Mouse (Mus musculus) E14TG2a.4 (cell line): ENCODE results near the gene AU041133.
"Not testable (repeated sequence)": the region's sequence is repeated elsewhere in the genome, so short reads cannot be mapped to it uniquely, and the experiment has no call there.

Experiments
- H3K27me3 ChIP-seq: 2 replicates; pipeline ENCODE4 v1.6.1; 2014; ENCODE audit warnings: low read length, control low read depth; ENCODE audit not compliant: insufficient read depth
- H3K36me3 ChIP-seq: 2 replicates; pipeline ENCODE4 v1.6.1; 2014; ENCODE audit warnings: low read length, control low read depth; ENCODE audit not compliant: insufficient read depth
- H3K4me1 ChIP-seq: replicated peaks from 2 replicates; pipeline ENCODE4 v1.6.1; 2014; ENCODE audit warnings: low read depth, low read length, control low read depth
- H3K4me3 ChIP-seq: replicated peaks from 2 replicates; pipeline ENCODE4 v1.5.1; 2014; ENCODE audit warnings: mild to moderate bottlenecking, low read length
- H3K9me3 ChIP-seq: 2 replicates; pipeline ENCODE4 v1.6.1; 2014; ENCODE audit warnings: low read length, control low read depth
- CTCF ChIP-seq: conservative IDR thresholded peaks from 2 replicates; pipeline ENCODE4 v1.5.1; 2014; ENCODE audit warnings: low read length
- NANOG ChIP-seq: IDR thresholded peaks from 2 replicates; pipeline ENCODE4 v1.6.1; 2014; ENCODE audit warnings: borderline replicate concordance, low read length, mixed read lengths
- POU5F1 ChIP-seq: IDR thresholded peaks from 2 replicates; pipeline ENCODE4 v1.6.1; 2014; ENCODE audit warnings: low read length, borderline replicate concordance

AU041133 gene

GRCm38 (mm10) chr10:82127850-82128401, at the start of gene AU041133:
Gene AU041133, plus strand, starts transcription at chr10:82128013.
- TF ChIP-seq NANOG, result no peak
- H3K36me3 ChIP-seq, result no peaks in the 10 kb centered on the region
- no peaks in the 10 kb centered on the region for H3K27me3 ChIP-seq
- no peaks in the 10 kb centered on the region for H3K9me3 ChIP-seq
- peaks cover 23% of the 10 kb centered on the region for H3K4me1 ChIP-seq
- H3K4me3 ChIP-seq, result peak within 1 kb of the TSS; percentile 94

- H3K36me3 ChIP-seq, H3K27me3 ChIP-seq, H3K4me1 ChIP-seq, H3K9me3 ChIP-seq: not testable (repeated sequence)
- peak within 1 kb of the TSS; percentile 84 for H3K4me3 ChIP-seq
These were observed 44.8 kb upstream of the AU041133 start, which contains the start of gene BC024063 for GRCm38 (mm10) chr10:82082728-82083621. Gene BC024063, plus strand, starts transcription at chr10:82083353.

- not testable (repeated sequence) for H3K27me3 ChIP-seq, H3K9me3 ChIP-seq, H3K4me1 ChIP-seq, H3K36me3 ChIP-seq
- H3K4me3 ChIP-seq, result peak overlapping the region; percentile 84
These were observed 44.2 kb upstream of the AU041133 start for GRCm38 (mm10) chr10:82083622-82083971.

- Histone ChIP-seq H3K27me3 (no peaks in the 10 kb centered on the region), H3K4me3 (no peak overlapping the region), H3K9me3 (peaks cover 23% of the 10 kb centered on the region), H3K4me1 (peaks cover 7% of the 10 kb centered on the region), H3K36me3 (no peaks in the 10 kb centered on the region; the same call in 1 of the 2 replicates)
- no peak for TF ChIP-seq POU5F1
- no peak for TF ChIP-seq CTCF
- TF ChIP-seq NANOG, result no peak
These were observed 10.6 kb upstream of the AU041133 start for GRCm38 (mm10) chr10:82117206-82117605.

- peaks cover 25% of the 10 kb centered on the region for H3K36me3 ChIP-seq
- no peak overlapping the region for H3K4me3 ChIP-seq
- peaks cover 28% of the 10 kb centered on the region for H3K4me1 ChIP-seq
- no peaks in the 10 kb centered on the region for H3K27me3 ChIP-seq
- H3K9me3 ChIP-seq, result peaks cover 8% of the 10 kb centered on the region
- no peak for TF ChIP-seq NANOG
- TF ChIP-seq POU5F1, result no peak
- TF ChIP-seq CTCF, result no peak
These were observed 17.5 kb downstream of the AU041133 start for GRCm38 (mm10) chr10:82145282-82145681.

- peaks cover 39% of the 10 kb centered on the region for H3K36me3 ChIP-seq
- no peak overlapping the region for H3K4me3 ChIP-seq
- H3K9me3 ChIP-seq, result peaks cover 31% of the 10 kb centered on the region
- H3K4me1 ChIP-seq, result peaks cover 28% of the 10 kb centered on the region
- no peaks in the 10 kb centered on the region for H3K27me3 ChIP-seq
- no peak for TF ChIP-seq POU5F1
- TF ChIP-seq NANOG, result peak; percentile 35; the same call in 1 of the 2 replicates
- no peak for TF ChIP-seq CTCF
These were observed 19.8 kb downstream of the AU041133 start for GRCm38 (mm10) chr10:82147571-82147970.

- no peaks in the 10 kb centered on the region for H3K4me1 ChIP-seq
- TF ChIP-seq NANOG (no peak), POU5F1 (no peak), CTCF (no peak)
- no peak overlapping the region for H3K4me3 ChIP-seq
- H3K27me3 ChIP-seq, result no peaks in the 10 kb centered on the region
- H3K36me3 ChIP-seq, result no peaks in the 10 kb centered on the region
- H3K9me3 ChIP-seq, result no peaks in the 10 kb centered on the region
These were observed 40.0 kb downstream of the AU041133 start for GRCm38 (mm10) chr10:82167777-82168176.

- Histone ChIP-seq H3K9me3 (no peaks in the 10 kb centered on the region), H3K27me3 (no peaks in the 10 kb centered on the region), H3K36me3 (no peaks in the 10 kb centered on the region), H3K4me3 (no peak overlapping the region), H3K4me1 (no peaks in the 10 kb centered on the region)
- TF ChIP-seq CTCF, result no peak
- no peak for TF ChIP-seq NANOG
- no peak for TF ChIP-seq POU5F1
These were observed 42.0 kb downstream of the AU041133 start for GRCm38 (mm10) chr10:82169776-82170175.

- no peaks in the 10 kb centered on the region for H3K27me3 ChIP-seq
- no peaks in the 10 kb centered on the region for H3K9me3 ChIP-seq
- no peaks in the 10 kb centered on the region for H3K36me3 ChIP-seq
- TF ChIP-seq CTCF (peak; percentile 70), NANOG (no peak)
- no peak overlapping the region for H3K4me3 ChIP-seq
- H3K4me1 ChIP-seq, result no peaks in the 10 kb centered on the region
These were observed 43.0 kb downstream of the AU041133 start for GRCm38 (mm10) chr10:82170808-82171207.
